Comparison of ENCODE assay signal across 8 mouse cellular contexts in the genomic region with DNA sequence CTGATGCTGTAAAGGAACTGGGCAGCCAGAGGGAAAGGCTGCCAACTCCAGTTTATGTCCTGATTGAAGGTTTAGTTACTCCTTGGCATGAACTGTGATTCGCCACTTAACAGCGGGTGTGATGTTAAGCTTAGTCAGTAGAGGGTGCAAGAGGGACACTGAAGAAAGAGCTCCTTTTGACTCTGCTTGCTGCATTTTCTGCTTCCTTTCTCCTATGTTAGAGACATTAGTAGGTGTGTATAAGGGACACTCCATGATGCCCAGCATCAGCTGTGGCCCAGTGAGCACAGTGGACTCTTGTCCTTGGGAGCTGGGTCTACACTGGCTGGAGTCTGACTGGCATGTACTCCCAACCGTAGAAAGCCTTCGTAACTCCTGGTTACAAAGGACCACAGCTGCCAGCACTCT. TPM values are rescaled to one million over a fixed set of nuclear protein-coding genes. Genes with fewer than 3 reads are reported as not detected.
A peak's percentile ranks its signal among the peaks of the same experiment; 100 is the strongest.
DNase-seq lines count a peak whose midpoint lies in the region; ATAC-seq and TF ChIP-seq lines count a peak whose summit lies in the region.

No protein-coding gene starts in this region.

- peak; percentile 48; the same call in 1 of the 2 replicates for ATAC-seq in neural tube, embryonic 15.5 days (ENCODE audit: low FRiP score)

- H3K4me1 ChIP-seq in kidney, adult 2 months (ENCODE audit: control insufficient read depth, insufficient read depth, low read length), result peaks cover 11% of the 10 kb centered on the region
- peaks cover 24% of the 10 kb centered on the region for H3K4me1 ChIP-seq in neural tube, embryonic 15.5 days

- H3K9ac ChIP-seq in neural tube, embryonic 15.5 days (replicated peaks), result no peak overlapping the region

- H3K4me2 ChIP-seq in neural tube, embryonic 15.5 days, result no peak overlapping the region

- H3K36me3 ChIP-seq in kidney, adult 2 months (ENCODE audit: control insufficient read depth, insufficient read depth, low read length), result no peaks in the 10 kb centered on the region; the same call in none of the 2 replicates
- peaks cover 36% of the 10 kb centered on the region for H3K36me3 ChIP-seq in neural tube, embryonic 15.5 days

- WGBS in kidney, adult 2 months, result 67% methylated on average over 4 of the region's 4 CpGs
- 67% methylated on average over 4 of the region's 4 CpGs for WGBS in neural tube, embryonic 15.5 days

- peak; percentile 39 for TF ChIP-seq CTCF in kidney, adult 2 months (conservative IDR thresholded peaks at IDR 0.05; ENCODE audit: insufficient read depth, insufficient read length, low read depth, low read length)

- H3K27ac ChIP-seq in kidney, adult 2 months (ENCODE audit: insufficient read depth, low read depth, low read length), result no peak overlapping the region
- H3K27ac ChIP-seq in neural tube, embryonic 15.5 days (replicated peaks), result no peak overlapping the region

- H3K9me3 ChIP-seq in neural tube, embryonic 15.5 days (replicated peaks), result no peaks in the 10 kb centered on the region

- intact Hi-C loops in left cerebral cortex, postnatal 4 days (cut with DNase I), result loop anchor here (10.0 kb wide), 1 partner anchor 52 kb away; no protein-coding TSS in a partner anchor

- DNase-seq in ovary, postnatal 14 days (ENCODE audit: low spot score), result peak; percentile 46
- no peak for DNase-seq in ovary, postnatal 36 days (ENCODE audit: low spot score)
- peak; percentile 35 for DNase-seq in c-Kit-positive CD71-positive TER-119-negative erythroid progenitor cells, embryonic 14.5 days (ENCODE audit: low read depth)
- peak; percentile 27 to 31 for DNase-seq in frontal cortex, postnatal 25 days (ENCODE audit: low spot score in 2 of 2)
- DNase-seq in kidney, adult 2 months, result peak; percentile 63
- DNase-seq in left cerebral cortex, postnatal 4 days, result peak; percentile 47
- DNase-seq in urinary bladder, postnatal 4 days (ENCODE audit: low spot score in 2 of 2), result no peak

- H3K27me3 ChIP-seq in kidney, adult 2 months (replicated peaks; ENCODE audit: control insufficient read depth, insufficient read depth, low read length), result no peaks in the 10 kb centered on the region
- H3K27me3 ChIP-seq in neural tube, embryonic 15.5 days (replicated peaks), result no peaks in the 10 kb centered on the region

- TF ChIP-seq POLR2A in kidney, adult 2 months (IDR thresholded peaks at IDR 0.05; ENCODE audit: low read depth, low read length), result no peak

- no peak overlapping the region for H3K4me3 ChIP-seq in kidney, adult 2 months (ENCODE audit: insufficient read depth, low read depth, low read length)
- no peak overlapping the region for H3K4me3 ChIP-seq in neural tube, embryonic 15.5 days (replicated peaks)

RNA-seq across cellular contexts. Expression of gene Zfp568, which starts 29.2 kb away (rescaled TPM):
- 4.5 and 5.0 TPM in 2 replicates for polyA plus RNA-seq in kidney, adult 2 months (2012; rRNA removed)
- 1 to 10 TPM; 5.1 to 5.4 TPM for total RNA-seq in left cerebral cortex, postnatal 4 days (2021)
- polyA plus RNA-seq in neural tube, embryonic 15.5 days (2015; fragmentation: Nextera tagmentation; extraction: Ambion mirVana), result 5.1 and 6.9 TPM in 2 replicates

RNA-seq across cellular contexts. Expression of gene Zfp14, which starts 38.2 kb away (rescaled TPM):
- polyA plus RNA-seq in kidney, adult 2 months (2012; rRNA removed), result 1.7 and 1.9 TPM in 2 replicates
- total RNA-seq in left cerebral cortex, postnatal 4 days (2021), result 10 to 100 TPM; 10.9 to 11.5 TPM
- 8.4 and 11.2 TPM in 2 replicates for polyA plus RNA-seq in neural tube, embryonic 15.5 days (2015; fragmentation: Nextera tagmentation; extraction: Ambion mirVana)

RNA-seq across cellular contexts. Expression of gene Zfp74, which starts 59.1 kb away (rescaled TPM):
- 4.7 and 5.0 TPM in 2 replicates for polyA plus RNA-seq in kidney, adult 2 months (2012; rRNA removed)
- total RNA-seq in left cerebral cortex, postnatal 4 days (2021), result 10 to 100 TPM; 25.4 to 28.2 TPM
- polyA plus RNA-seq in neural tube, embryonic 15.5 days (2015; fragmentation: Nextera tagmentation; extraction: Ambion mirVana), result 20.0 and 20.2 TPM in 2 replicates

RNA-seq across cellular contexts. Expression of gene Zfp82, which starts 59.7 kb away (rescaled TPM):
- 0.29 and 0.42 TPM in 2 replicates for polyA plus RNA-seq in kidney, adult 2 months (2012; rRNA removed)
- total RNA-seq in left cerebral cortex, postnatal 4 days (2021), result 1 to 10 TPM; 4.6 to 8.5 TPM
- polyA plus RNA-seq in neural tube, embryonic 15.5 days (2015; fragmentation: Nextera tagmentation; extraction: Ambion mirVana), result 10.6 and 10.9 TPM in 2 replicates

Comparison
In these comparisons a context has a peak if more than half of its experiments do, and no peak if none do; other contexts are left out.
1. DNase-seq: peak in ovary, postnatal 14 days (single experiment), c-Kit-positive CD71-positive TER-119-negative erythroid progenitor cells, embryonic 14.5 days (single experiment), frontal cortex, postnatal 25 days (2 of 2), kidney, adult 2 months (single experiment) and left cerebral cortex, postnatal 4 days (single experiment); none in ovary, postnatal 36 days (single experiment) and urinary bladder, postnatal 4 days (0 of 2).